Mouse (Mus musculus): ENCODE data around the gene Btbd9.

GRCm38 (mm10) chr17:30347101-30347613, 229.1 kb downstream of the Btbd9 start:
- no peak for TF ChIP-seq POLR2A (IDR thresholded peaks at IDR 0.05; ENCODE audit: borderline replicate concordance, insufficient read depth, low read length)
- TF ChIP-seq CTCF (IDR thresholded peaks at IDR 0.05; ENCODE audit: borderline replicate concordance, insufficient read depth, low read depth, low read length) = no peak
